Mouse (Mus musculus) urinary bladder, adult 2 months (tissue): ENCODE results near the gene Fastkd5. TPM values are rescaled to one million over a fixed set of nuclear protein-coding genes. Genes with fewer than 3 reads are reported as not detected.

ENCODE experiments used
- DNase-seq: peaks from one replicate; pipeline ENCODE4 v3.0.0; 2022; ENCODE audit warnings: low spot score
- polyA plus RNA-seq: library from polyadenylated mRNA; depleted of rRNA; stranded (reverse); fragments of >200 nt; gene quantifications from 2 replicates; pipeline ENCODE4 v1.2.3, GENCODE M21; 2012

The Fastkd5 gene
- polyA plus RNA-seq, 1 experiment, result 4.4 TPM

DNA sequence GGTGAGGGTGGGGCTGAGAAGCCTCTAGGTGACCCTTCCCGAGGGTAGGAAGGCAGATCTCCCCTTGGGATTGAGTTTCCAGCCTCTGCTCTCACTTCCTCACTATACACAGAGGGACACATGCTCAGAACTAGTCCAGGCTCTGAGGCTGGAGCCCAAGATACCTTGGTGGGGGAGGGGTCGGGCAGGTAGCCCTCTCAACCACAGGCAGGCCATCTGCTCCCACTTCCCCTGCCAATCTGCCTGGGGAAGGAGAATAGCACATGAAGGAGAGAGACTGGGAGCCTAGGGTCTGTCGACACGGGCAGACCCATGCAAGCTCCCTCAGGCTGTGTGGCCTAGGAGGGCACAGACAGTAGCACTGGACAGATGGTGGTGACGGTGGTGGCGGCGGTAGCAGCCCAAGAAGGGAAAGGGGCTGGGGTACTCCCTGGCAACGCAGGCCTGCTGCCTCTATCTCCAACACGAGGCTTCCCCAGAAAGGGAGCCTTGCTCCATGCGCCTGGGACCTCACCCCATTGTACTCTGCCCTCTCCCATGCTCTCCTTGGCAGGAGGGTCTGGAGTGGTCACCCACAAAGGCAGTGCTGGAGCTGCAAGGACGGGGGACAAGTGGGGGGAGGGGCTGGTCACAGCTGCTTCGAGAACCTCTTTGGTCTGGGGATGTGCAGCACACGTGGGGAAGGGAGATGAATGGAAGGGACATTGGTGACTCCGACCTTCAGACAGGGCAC lies 4.3 kb upstream of the Fastkd5 start:
- DNase-seq, result no peak

DNA sequence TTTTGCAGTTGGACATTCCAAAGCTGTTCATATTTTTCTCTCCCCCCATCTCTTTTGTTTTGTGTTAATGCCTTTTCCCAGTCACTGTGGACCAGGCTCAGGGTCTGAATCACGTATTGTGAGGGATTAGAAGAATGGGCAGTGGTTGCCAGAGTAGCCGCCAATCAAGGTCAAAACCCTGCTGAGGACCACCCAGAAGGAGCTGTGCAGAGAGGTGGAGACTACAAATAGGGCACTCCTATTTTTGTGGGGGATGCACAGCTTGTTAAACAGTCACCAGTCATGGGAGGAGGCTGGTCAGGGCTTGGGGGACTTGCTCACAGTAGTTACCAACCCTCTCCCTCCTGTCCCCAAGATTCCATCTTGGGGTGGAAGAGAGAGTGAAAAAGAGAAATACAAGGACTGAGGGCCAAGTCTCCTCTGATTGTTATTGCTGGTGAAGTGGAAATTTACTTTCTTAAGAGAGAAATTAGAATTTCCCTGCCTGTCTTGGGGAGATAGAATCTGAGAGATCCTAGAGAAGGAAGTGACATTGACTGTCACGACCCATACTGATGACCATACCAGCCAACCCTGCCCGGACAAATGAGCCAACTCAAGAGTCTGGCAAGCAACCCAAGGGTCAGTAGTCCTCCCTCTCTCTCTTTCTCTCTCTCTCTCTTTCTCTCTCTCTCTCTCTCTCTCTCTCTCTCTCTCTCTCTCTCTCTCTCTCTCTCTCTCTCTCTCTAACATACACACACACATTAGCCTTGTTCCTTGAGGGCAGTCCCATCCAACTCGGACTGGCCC lies 3.3 kb upstream of the Fastkd5 start:
- no peak for DNase-seq

DNA sequence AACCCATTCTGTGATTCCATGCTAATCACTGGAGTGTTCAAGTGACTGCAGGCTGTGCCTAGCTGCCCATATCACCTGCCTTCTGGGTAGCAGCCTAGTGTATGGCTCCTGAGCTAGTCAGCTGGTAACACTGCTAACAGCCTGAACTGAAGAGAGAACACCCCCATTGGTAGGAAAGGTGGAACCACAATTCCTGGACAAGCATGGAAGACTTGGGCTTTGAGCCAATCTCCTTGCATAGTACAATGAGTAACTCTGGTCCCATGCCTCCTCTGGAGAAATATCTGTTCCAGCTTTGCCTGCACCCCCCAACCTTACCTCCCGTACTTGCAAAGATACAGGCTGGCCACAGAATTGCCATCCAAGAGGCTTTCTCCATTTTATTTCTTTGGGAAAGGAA lies 2.6 kb upstream of the Fastkd5 start:
- DNase-seq, result no peak

DNA sequence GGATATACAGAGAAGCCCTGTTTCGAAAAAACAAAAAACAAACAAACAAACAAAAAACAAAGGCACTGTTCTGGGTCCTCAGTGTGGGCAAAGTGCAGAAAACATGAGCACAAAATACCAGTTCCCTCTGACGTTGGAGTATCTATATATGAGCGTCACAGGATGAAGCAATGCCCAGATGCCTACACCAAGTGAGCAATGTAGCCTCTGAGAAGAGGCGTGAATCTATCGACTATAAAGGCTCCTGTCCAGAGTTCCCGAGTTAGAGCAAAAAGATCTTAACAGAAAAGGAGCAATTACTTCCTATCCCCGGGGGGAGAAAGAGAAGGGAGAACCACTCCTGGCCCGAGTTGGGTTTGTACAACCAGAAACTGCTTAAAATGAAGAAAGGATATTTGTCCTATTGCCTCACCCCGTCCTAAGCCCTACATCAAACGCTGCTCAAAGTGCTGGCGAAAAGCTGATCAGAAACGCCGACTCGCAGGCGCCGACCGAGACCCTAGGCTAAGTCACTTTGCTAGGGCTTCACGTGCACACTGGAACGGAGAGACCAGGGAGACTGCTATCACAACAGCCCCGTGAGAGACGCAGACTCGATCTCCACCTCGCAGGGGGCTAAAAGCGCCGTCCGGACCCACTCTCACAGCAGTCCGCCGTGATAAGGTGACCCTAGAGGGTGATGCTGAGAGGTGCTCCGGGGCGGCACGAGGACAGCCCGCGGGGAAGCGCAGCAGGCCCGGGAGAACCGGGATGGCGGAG lies 568 bp downstream of the Fastkd5 start:
- DNase-seq, result no peak

DNA sequence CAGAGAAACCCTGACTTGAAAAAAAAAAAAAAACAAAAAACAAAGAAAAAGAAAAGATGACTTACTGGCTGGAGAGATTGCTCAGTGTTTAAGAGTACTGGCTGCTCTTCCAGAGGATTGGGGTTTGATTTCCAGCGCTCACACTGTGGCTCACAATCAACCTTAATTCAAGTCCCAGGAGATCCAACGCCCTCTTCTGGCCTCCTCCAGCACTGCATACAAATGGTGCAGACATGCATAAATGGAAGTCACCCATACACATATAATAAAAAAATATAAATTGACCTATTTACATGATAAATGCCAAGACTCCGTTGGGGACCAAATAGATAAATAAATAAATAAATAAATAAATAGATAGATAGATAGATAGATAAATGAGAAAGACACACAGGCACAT lies 1.4 kb downstream of the Fastkd5 start:
- DNase-seq, result no peak

DNA sequence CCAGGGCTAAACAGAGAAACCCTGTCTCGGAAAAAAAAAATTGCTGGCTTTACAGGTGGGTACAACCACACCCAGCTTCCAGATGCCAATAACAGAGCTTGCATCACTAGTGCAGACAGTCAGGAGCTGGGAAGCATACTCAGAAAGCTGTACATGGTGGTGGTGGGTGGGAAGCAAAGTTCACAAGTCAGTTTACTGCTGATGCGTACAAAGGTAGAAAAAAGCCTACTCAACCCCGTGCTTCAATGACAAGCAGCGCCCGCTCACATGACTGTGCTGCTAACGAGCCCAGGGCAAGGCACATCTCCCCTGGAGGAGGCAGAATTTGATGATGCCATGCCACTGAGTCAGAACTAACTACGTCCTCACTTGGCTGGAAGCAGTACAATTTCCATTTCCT lies 10.9 kb downstream of the Fastkd5 start:
- no peak for DNase-seq

DNA sequence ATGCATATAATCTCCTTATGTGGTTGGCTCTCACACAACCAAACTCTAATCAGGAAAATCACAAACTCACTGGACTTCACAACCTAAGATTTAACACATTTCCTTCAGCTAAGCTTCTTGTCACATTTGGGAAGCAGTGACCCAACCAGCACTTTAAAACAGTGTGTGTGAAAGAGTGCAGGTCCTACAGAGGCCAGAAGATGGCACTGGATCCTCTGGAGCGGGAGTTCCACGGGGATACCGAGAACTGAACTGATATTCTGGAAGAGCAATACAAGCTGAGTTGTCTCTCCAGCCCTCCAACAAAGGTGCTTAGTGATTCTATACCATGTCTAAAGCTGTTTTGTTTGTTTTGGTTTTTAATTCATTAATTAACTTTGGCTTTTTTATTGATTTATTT lies 16.7 kb downstream of the Fastkd5 start:
- DNase-seq, result no peak

DNA sequence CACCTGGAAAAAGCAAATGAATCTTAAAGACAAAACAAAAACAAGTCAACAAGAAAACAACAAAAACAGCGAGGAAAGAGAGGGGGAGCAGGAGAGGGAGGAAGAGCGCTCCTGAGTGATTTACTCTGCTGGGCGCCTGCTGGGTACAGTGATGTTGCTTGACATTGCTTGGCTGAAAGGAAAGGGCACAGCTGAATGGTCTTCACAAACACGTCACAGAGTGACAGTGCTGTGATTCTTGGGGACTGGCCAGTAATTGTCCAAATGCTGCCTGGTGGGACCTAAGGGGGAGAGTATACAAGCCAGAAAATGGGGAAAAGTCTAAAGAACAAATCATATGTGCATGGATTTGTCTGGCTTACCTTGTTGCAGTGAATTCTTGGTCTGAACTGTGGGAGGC lies 27.6 kb downstream of the Fastkd5 start:
- DNase-seq, result no peak

DNA sequence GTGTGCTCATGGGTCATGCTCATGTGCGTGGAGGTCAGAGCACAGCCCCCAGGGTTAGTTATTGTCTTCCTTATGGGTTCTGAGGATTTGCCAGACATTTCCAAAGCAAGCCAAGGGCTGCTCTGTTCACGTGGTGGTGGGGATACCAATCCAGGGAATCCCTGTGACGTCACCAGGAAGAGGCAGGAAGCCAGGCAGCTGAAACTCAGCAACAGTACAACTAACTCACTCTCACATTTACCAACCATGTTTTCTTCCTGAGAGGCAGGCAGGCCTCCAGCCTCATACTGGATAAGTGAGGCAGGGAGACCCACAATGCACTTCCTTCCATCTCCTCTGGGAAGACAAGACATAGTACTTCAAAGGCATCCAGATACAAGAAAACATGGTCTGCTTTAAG lies 31.4 kb downstream of the Fastkd5 start:
- no peak for DNase-seq

DNA sequence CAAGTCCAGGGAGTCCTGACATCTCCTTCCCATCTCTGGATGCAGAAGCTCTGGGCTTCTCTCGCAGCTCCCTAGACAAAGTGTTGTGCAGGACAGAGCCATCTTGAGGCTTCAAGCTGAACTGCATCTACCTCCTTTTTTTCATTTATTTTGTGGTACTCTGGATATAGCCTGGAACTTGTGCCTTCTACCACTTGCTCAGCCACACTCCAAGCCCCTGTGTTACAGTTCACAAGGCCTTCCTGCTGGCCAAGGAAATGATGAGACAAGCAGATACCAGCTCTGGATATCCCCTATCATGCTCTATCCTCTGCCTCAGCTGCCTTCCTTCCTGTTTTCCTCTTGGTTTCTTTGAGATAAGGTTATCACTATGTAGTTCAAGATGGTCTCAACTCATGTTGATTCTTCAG lies 32.2 kb downstream of the Fastkd5 start:
- no peak for DNase-seq

DNA sequence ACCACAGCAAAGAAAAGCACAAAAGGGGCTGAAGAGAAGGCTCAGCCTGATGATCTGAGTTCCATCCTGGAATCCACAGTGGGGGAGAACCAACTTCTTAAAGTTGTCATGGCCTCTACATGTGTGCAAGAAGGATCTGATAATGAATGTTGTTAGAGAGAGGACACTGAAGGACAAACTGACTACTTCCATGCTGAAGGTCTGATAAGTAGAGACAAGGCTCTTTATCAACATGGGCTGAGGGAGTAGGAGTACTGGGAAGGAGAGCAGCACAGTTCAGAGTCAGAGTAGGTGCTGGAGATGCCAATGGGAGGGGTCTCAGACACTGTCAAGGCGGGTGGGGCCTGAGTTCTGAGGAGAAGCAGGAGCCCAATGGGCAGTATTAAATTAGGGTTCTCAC lies 34.2 kb downstream of the Fastkd5 start:
- DNase-seq, result no peak

DNA sequence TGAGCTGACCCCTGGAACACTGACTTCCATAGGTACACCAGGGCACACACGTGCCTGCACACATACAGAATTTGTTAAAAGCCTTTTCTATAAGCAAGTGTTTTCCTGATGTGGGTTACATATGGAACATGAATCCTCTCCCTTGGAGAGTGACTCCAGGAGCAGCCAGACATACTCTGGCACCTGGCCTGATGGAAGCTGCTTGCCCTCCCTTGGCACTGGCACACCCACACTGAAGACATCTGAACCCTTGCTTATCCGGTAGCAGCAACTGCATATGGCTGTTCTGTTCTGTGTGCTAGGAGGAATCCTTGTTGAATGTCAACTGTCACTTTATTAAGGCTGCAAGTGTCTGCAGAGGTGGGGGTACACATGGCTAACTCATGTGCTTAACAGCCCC lies 38.8 kb downstream of the Fastkd5 start:
- no peak for DNase-seq

DNA sequence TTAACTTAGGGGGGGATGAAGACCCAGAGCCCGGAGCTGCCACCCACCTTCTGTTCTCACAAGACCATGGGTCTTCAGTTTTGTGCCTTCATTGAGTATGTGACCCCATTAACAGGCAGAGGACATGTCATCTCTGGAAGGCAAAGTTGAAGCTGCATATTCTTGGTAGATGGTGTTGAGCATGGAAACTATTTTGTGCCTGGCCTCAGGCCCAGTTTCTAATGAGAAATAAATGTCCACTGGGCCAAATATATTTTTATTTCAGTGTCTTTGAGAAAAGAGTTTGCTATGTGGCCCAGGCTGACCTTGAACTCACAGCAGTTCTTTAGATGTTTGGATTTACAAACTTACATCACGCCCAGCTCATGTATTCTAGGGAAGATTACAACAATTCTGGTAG lies 40.1 kb downstream of the Fastkd5 start:
- no peak for DNase-seq

DNA sequence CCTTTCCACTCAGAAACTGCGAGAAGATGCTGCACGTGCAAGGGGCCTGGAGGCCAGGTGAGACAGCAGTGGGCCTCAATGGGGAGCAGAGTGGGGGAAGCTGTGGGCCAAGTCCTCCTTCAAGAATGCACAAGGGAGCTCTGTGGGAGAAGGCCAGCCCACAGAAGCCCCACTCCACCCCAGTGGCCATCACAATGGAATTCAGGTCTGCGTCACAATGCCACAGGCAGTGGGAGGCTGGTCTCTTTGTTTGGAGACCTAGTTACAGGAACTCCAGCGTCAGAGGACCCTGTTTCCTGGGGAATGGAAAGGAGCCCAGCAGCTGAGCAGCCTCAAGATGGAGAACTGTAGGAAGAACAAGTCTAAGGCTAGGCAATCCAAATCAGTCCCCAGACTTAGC lies 40.7 kb downstream of the Fastkd5 start:
- DNase-seq, result no peak

DNA sequence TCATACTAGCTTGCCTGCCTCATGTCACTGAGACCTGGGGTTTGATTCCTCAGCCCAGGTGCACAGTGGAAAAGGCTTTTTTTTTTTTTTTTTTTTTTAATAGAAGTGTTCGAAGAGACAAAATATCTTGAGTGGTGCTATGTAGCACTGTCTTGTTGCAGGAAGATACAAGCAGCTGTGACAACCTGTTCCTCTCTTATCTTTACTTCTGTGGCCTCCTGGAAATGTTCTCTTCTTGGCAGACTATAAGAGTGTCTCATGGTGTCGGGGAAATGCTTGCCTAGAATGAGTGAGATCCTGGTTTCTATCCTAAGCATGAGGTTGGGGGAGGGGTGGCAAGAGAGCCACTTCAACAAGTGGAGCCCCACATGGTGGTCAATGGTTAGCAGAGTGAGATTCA lies 41.5 kb downstream of the Fastkd5 start:
- no peak for DNase-seq

DNA sequence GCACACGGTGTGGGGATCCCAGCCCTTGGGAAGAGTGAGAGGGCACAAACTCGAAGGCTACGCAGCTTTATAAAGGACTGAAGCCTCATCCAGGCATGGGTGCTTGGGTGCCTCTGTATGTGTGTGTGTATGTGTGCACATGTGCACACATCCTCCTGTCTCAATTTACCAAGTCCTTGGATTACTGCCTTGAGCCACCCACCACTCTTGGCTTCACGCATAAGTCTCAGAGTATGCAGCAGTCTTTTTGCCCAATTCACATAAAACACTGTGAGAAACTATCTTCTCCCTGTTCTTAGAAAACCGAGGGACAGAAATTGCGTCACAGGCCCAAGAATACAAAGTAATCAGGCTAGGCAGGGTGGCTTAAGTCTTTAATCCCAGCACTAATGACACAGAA lies 43.8 kb downstream of the Fastkd5 start:
- no peak for DNase-seq

DNA sequence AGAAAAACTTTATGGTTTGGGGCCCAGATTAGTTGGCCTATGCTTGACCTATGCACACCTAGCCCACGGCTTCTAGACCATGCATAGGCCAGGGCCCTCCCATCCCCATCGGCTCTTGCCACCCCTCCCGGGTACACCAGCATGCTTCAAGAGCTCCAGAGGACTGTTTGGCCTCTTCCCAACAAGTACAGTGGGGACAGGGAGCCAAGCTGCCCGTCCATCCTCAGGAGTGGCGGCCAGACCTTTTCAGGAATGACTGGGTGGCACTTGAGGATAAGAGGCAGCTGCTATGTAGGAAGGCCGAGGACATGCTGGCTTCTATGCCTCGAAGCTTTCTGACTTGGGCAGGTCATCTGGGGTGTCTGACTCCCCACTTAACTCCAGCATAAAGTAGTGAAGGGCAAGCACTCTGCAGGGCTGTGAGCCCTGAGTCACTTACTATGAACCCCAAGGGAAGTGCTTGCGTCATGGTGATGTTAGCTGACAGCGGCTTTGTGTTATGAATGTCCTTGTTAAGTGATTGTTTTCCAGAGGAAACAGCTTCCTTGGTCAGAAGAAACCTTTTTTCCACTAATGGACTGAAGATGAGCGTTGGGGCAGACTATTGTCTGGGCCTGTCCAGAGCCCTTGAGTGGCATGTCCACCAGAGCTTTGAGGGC lies 45.8 kb downstream of the Fastkd5 start:
- DNase-seq, result no peak

DNA sequence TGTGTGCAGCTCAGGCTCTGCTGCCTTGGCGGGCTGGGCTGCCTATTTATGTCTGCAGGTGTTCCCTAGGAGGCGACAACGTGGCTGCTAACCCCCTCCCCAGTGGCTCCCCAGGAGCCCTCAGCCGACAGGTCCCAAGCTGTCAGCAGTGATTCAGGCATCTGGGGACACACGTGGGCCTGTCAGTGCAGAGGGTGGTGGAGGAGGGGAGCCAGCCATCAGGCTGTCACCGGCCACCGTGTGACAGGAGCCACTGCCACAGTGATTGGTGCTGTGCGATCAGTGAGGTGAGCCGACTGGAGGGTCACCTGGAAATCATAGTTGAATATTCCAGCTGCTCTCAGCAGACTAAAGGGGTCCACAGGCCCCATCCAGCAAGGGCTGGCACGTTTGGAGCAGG lies 47.3 kb downstream of the Fastkd5 start, which contains the start of gene Avp:
Gene Avp, minus strand, starts transcription at position 3 of the 400 bp plus-strand sequence.
- DNase-seq, result no peak

DNA sequence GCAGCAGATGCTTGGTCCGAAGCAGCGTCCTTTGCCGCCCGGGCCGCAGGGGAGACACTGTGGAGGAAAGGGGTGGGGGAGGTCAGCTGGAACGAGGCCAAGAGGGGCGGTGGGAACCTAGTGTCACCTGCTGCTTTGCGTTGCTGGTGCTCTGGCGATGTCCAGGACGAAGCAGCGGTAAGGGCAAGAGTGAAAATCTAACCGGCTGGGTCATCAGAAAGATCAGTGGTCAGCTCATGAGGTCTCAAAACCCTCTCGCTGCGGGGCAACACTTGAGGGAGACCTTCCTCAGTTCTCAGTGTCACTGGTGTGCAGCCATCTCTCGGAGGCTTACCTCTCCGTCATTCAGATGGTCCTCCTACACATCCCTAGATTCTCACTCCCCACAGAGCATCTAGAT lies 48.6 kb downstream of the Fastkd5 start:
- no peak for DNase-seq

DNA sequence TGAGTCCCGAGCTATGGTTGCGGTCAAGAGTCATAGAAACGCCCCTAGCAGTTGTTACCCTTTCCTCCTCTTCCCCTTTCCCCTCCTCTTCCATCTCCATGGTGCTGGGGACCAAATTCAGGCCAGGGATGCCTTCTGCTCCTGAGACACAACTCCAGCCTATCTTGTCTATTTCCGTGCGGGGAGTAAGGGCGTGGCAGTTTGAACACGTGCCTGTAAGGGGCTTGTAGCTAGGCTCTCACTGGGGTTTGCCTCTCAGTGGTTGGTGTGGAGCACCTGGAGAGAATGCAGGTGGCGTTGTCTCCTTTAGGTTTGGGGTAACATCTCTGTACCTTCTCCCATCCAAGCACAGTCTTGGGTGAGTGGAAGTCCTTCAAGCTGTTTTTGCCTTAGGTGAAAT lies 50.0 kb downstream of the Fastkd5 start:
- no peak for DNase-seq

DNA sequence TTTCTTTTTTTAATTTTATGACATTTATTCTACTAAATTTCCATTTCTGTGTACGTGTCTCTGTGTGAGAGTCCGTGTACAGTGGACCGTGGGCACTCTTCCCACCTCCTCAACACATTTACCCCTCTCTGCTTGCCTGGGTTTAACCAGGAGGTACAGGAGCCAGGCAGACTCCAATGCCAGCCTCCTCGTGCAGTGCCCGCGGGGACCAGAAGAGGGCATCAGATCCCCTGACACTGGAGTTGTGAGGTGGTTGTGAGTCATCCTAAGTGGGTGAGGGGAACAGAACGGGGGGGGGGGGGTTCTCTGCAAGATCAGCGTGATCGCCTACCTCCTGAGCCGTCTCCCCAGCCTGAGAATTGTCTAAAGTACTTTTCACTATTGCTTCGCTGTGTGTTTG lies 51.7 kb downstream of the Fastkd5 start:
- peak; percentile 43 for DNase-seq

DNA sequence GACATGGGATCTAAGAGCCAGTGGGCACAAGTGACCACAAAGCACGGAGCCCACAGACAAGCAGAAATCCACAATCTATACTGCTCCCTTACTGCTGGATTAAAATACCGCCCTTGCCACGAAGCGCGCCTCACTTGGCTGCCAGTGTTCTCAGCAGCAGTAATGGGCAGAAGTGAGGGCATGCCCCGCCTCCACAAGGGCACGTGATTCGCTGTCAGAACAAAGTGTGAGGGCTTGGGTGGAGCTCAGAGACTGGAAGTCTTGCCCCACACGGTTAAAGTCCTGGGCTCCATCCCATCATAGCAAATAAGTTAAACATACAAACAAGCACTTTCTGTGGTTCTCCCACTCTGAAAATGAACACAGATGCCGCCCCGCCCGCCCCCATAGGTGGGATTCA lies 52.2 kb downstream of the Fastkd5 start:
- no peak for DNase-seq
